Mouse (Mus musculus): Measurements from ENCODE around the gene Arhgap17. TPM values are rescaled to one million over a fixed set of nuclear protein-coding genes. Genes with fewer than 3 reads are reported as not detected.

The Arhgap17 gene
- polyA plus RNA-seq, 1 experiment from 2014 or later, result 28.5 TPM

DNA sequence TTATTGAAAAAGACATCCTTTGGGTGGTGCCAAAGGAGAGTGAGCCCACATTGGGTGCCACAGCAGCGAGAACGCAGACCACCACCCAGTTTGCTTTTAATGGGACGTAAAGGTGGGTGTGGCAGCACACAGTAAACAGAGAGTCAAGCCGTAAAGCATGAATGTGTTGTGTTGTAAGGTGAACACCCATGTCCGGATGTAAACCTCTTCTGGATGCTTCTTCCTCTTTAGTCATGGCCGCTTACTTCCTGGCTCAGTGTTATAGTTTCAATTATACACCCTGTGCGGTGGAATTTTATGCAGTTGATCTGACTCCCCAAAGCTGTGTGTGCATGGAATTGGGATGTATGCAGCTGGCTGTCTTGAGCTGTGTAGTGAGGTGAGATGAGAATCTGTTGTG is 127.5 kb downstream of the Arhgap17 start:
- WGBS, result 94% methylated on average over 7 of the region's 7 CpGs

DNA sequence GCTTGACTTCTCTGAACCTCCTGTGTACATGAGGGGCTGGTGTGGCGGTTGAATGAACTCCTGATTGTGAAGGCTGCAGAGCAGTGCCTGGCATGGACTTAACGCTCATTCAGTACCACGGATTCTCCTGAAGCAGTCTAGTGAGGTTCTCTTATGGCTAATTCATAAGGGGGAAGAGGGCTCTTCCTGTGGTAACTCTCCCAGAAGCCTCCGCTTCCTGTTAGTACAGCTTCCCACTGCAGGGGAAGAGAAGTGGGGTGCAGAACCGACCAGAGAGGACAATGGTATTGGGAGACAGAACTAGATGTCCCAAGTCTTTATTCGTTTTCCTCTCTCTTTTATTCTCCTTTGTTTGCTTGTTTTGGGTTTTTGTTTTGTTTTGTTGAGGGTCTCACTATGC is 129.7 kb downstream of the Arhgap17 start:
- DNase-seq (ENCODE audit: low spot score), result no peak
- Histone ChIP-seq H3K4me1 (no peaks in the 10 kb centered on the region), H3K4me3 (no peak overlapping the region), H3K9me3 (no peaks in the 10 kb centered on the region), H3K36me3 (replicated peaks) (no peaks in the 10 kb centered on the region), H3K27ac (replicated peaks) (no peak overlapping the region), H3K27me3 (replicated peaks; ENCODE audit: low read depth, poor library complexity, severe bottlenecking) (no peaks in the 10 kb centered on the region)
- 75% methylated on average over 6 of the region's 6 CpGs for WGBS

More for the DNA sequence above, 127.5 kb downstream of the Arhgap17 start:
- Histone ChIP-seq H3K9me3 (no peaks in the 10 kb centered on the region), H3K27ac (replicated peaks) (no peak overlapping the region), H3K36me3 (replicated peaks) (no peaks in the 10 kb centered on the region), H3K27me3 (replicated peaks; ENCODE audit: low read depth, poor library complexity, severe bottlenecking) (no peaks in the 10 kb centered on the region), H3K4me3 (no peak overlapping the region), H3K4me1 (no peaks in the 10 kb centered on the region)
- no peak for DNase-seq (ENCODE audit: low spot score)

DNA sequence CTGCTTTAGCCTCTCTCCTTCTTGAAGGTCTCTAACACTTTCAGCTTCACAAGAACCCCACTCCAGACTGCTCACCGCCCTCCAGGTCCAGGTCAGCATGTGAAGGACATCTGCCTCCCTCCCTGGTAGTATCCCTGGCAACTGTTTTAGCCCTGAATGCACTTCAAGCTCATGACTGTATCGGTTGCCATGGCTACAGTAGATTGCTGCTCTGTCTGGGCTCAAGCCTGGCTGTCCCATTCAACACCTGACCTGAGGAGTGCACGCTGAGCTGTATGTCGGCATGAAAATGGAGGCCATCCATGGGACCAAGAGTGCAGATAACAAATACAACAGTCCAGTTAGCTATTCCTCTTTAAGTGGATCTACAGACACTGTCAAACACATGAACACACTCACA is 131.1 kb downstream of the Arhgap17 start:
- Histone ChIP-seq H3K27me3 (replicated peaks; ENCODE audit: low read depth, poor library complexity, severe bottlenecking) (no peaks in the 10 kb centered on the region), H3K4me3 (no peak overlapping the region), H3K36me3 (replicated peaks) (no peaks in the 10 kb centered on the region), H3K27ac (replicated peaks) (no peak overlapping the region), H3K4me1 (no peaks in the 10 kb centered on the region), H3K9me3 (no peaks in the 10 kb centered on the region)
- 87% methylated on average over 4 of the region's 4 CpGs for WGBS
- DNase-seq (ENCODE audit: low spot score), result no peak

DNA sequence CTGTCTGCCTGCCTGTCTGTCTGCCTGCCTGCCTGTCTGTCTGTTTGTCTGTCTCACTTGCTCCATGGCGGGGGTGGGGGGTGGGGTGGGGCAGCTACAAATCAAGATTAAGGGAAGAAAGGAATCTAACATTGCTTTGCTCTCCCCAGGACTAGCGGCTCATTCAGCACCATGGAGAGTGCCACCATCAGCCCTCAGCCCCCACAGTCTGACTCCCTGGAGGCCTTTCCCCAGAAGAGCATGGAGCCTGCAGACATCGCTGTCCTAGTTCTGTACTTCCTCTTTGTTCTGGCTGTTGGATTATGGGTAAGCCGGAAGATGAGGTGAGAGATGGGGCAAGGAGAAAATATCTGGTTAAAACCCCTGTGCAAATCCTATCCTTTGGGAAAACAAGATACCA is 134.3 kb downstream of the Arhgap17 start:
- H3K36me3 ChIP-seq (replicated peaks), result no peaks in the 10 kb centered on the region
- H3K4me1 ChIP-seq, result no peaks in the 10 kb centered on the region
- H3K27ac ChIP-seq (replicated peaks), result no peak overlapping the region
- no peaks in the 10 kb centered on the region for H3K27me3 ChIP-seq (replicated peaks; ENCODE audit: low read depth, poor library complexity, severe bottlenecking)
- H3K4me3 ChIP-seq, result no peak overlapping the region
- 29% methylated on average over 4 of the region's 4 CpGs for WGBS
- peak; percentile 67 for DNase-seq (ENCODE audit: low spot score)
- no peaks in the 10 kb centered on the region for H3K9me3 ChIP-seq

Other genes with a start within 250 kb of the Arhgap17 start
- 60.6 and 61.5 TPM in 2 replicates for gene Tnrc6a, start 246.0 kb downstream of the Arhgap17 start, polyA plus RNA-seq (2016; fragmentation: Nextera tagmentation; extraction: Ambion mirVana)
- 0.30 TPM in 1 of 2 replicates, not detected in the other for gene Slc5a11, start 155.1 kb downstream of the Arhgap17 start, polyA plus RNA-seq (2016; fragmentation: Nextera tagmentation; extraction: Ambion mirVana)
- gene Lcmt1, start 131 bp downstream of the Arhgap17 start, polyA plus RNA-seq (2016; fragmentation: Nextera tagmentation; extraction: Ambion mirVana), result 49.6 and 53.5 TPM in 2 replicates
- 0.34 and 0.51 TPM in 2 replicates for gene Aqp8, start 92.4 kb upstream of the Arhgap17 start, polyA plus RNA-seq (2016; fragmentation: Nextera tagmentation; extraction: Ambion mirVana)
- gene Zkscan2, start 130.5 kb upstream of the Arhgap17 start, polyA plus RNA-seq (2016; fragmentation: Nextera tagmentation; extraction: Ambion mirVana), result 3.7 and 3.9 TPM in 2 replicates

Data from embryonic facial prominence, embryonic 10.5 days (tissue).